Mouse (Mus musculus): ENCODE results near the gene Prkab1.

DNA sequence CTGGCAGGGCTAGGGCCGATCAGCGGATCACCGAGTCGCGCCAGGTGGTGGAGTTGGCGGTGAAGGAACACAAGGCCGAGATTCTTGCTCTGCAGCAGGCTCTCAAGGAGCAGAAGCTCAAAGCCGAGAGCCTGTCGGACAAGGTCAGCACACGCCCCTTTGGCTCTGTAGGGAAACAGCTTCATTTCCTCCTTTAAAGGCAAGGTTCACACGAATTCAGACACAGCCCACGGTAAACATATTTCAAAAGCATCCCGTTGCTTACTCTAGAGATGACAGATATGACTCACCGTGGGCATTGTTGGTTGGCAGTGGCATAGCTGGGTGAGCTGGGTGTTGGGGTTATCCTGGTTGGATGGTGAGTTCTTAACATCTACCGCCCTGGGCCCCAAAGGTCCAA is 53.1 kb downstream of the Prkab1 start:
- TF ChIP-seq POLR2A (IDR thresholded peaks at IDR 0.05; ENCODE audit: insufficient read depth, low read depth, low read length) (no peak), CTCF (IDR thresholded peaks at IDR 0.05; ENCODE audit: insufficient read depth, low read depth, low read length) (no peak)
